Mouse (Mus musculus) spleen, postnatal 4 days (tissue): ENCODE data around the gene Faf2.

ENCODE experiments used
- DNase-seq, 2 experiments: peaks; one replicate each; pipeline ENCODE4 v3.0.0; 2022; ENCODE audit warnings: low spot score in 2 of 2

Faf2 gene

GRCm38 (mm10) chr13:54710866-54711265, 89.3 kb downstream of the Faf2 start:
- no peak for DNase-seq
